Mouse (Mus musculus): ENCODE results near the gene Ostc.
A peak's percentile ranks its signal among the peaks of the same experiment; 100 is the strongest.

The Ostc gene

GRCm38 (mm10) chr3:130708967-130709924, at the start of gene Ostc:
TSS of gene Ostc (minus strand) at chr3:130709444.
- DNase-seq (ENCODE audit: low spot score), result peak; percentile 98

GRCm38 (mm10) chr3:130758157-130758841, 49.1 kb upstream of the Ostc start:
- no peak for DNase-seq (ENCODE audit: low spot score)

- no peak for DNase-seq (ENCODE audit: low spot score)
Measured at GRCm38 (mm10) chr3:130757117-130757852, 48.0 kb upstream of the Ostc start.

GRCm38 (mm10) chr3:130749206-130749605, 40.0 kb upstream of the Ostc start:
- DNase-seq (ENCODE audit: low spot score), result no peak

- DNase-seq (ENCODE audit: low spot score), result no peak
Measured at GRCm38 (mm10) chr3:130746673-130747619, 37.7 kb upstream of the Ostc start.

GRCm38 (mm10) chr3:130737652-130738361, 28.6 kb upstream of the Ostc start:
- DNase-seq (ENCODE audit: low spot score), result no peak

- no peak for DNase-seq (ENCODE audit: low spot score)
Measured at GRCm38 (mm10) chr3:130736758-130737157, 27.5 kb upstream of the Ostc start.

- DNase-seq (ENCODE audit: low spot score), result peak; percentile 95
Measured at GRCm38 (mm10) chr3:130730189-130730653, 21.0 kb upstream of the Ostc start, which contains the start of gene Rpl34. TSS of gene Rpl34 (minus strand) at chr3:130730398.

GRCm38 (mm10) chr3:130729472-130730188, 20.4 kb upstream of the Ostc start:
- peak; percentile 13 for DNase-seq (ENCODE audit: low spot score)

GRCm38 (mm10) chr3:130727676-130728075, 18.4 kb upstream of the Ostc start:
- no peak for DNase-seq (ENCODE audit: low spot score)

- no peak for DNase-seq (ENCODE audit: low spot score)
Measured at GRCm38 (mm10) chr3:130727036-130727435, 17.8 kb upstream of the Ostc start.

- DNase-seq (ENCODE audit: low spot score), result no peak
Measured at GRCm38 (mm10) chr3:130725718-130726117, 16.5 kb upstream of the Ostc start.

GRCm38 (mm10) chr3:130722733-130723478, 13.7 kb upstream of the Ostc start:
- DNase-seq (ENCODE audit: low spot score), result no peak

GRCm38 (mm10) chr3:130720225-130720624, 11.0 kb upstream of the Ostc start:
- DNase-seq (ENCODE audit: low spot score), result no peak

GRCm38 (mm10) chr3:130718871-130719270, 9.6 kb upstream of the Ostc start:
- no peak for DNase-seq (ENCODE audit: low spot score)

- DNase-seq (ENCODE audit: low spot score), result no peak
Measured at GRCm38 (mm10) chr3:130716555-130716954, 7.3 kb upstream of the Ostc start.

- DNase-seq (ENCODE audit: low spot score), result peak; percentile 74
Measured at GRCm38 (mm10) chr3:130714775-130715568, 5.7 kb upstream of the Ostc start.

GRCm38 (mm10) chr3:130712891-130713290, 3.6 kb upstream of the Ostc start:
- peak; percentile 4 for DNase-seq (ENCODE audit: low spot score)
